Mouse (Mus musculus) neural tube, embryonic 13.5 days (tissue): ENCODE data around the gene Gm11559. TPM values are rescaled to one million over a fixed set of nuclear protein-coding genes. Genes with fewer than 3 reads are reported as not detected.
"Not testable (repeated sequence)": the region's sequence is repeated elsewhere in the genome, so short reads cannot be mapped to it uniquely, and the experiment has no call there.

Experiments
- ATAC-seq: fragments of 200-750 bp; cut with Nextera tagmentation; 2 replicates; pipeline ENCODE4 v1.8.0; 2017; ENCODE audit warnings: low read depth, mild to moderate bottlenecking, moderate TSS enrichment, moderate library complexity
- H3K27ac ChIP-seq: fragments of 300-500 bp; sonication (generic); replicated peaks from 2 replicates; pipeline ENCODE4 v1.5.1; 2015; ENCODE audit warnings: moderate library complexity, mild to moderate bottlenecking, inconsistent platforms
- H3K27me3 ChIP-seq: fragments of 300-500 bp; sonication (generic); 2 replicates; pipeline ENCODE4 v1.6.1; 2015; ENCODE audit warnings: mild to moderate bottlenecking, inconsistent platforms
- H3K36me3 ChIP-seq: fragments of 300-500 bp; sonication (generic); 2 replicates; pipeline ENCODE4 v1.6.1; 2015; ENCODE audit warnings: mild to moderate bottlenecking, inconsistent platforms
- H3K4me1 ChIP-seq: fragments of 300-500 bp; sonication (generic); replicated peaks from 2 replicates; pipeline ENCODE4 v1.6.1; 2015; ENCODE audit warnings: inconsistent platforms
- H3K4me2 ChIP-seq: fragments of 300-500 bp; sonication (generic); 2 replicates; pipeline ENCODE4 v1.6.1; 2015; ENCODE audit warnings: inconsistent platforms, mild to moderate bottlenecking, moderate library complexity
- H3K4me3 ChIP-seq: fragments of 300-500 bp; sonication (generic); 2 replicates; pipeline ENCODE4 v1.5.1; 2015; ENCODE audit warnings: mild to moderate bottlenecking, inconsistent platforms
- H3K9ac ChIP-seq: fragments of 300-500 bp; sonication (generic); 2 replicates; pipeline ENCODE4 v1.6.1; 2015; ENCODE audit warnings: moderate library complexity, mild to moderate bottlenecking, inconsistent platforms
- H3K9me3 ChIP-seq: fragments of 300-500 bp; sonication (generic); 2 replicates; pipeline ENCODE4 v1.6.1; 2016; ENCODE audit warnings: inconsistent platforms
- WGBS: fragments of 180-500 bp; shearing (Covaris S2); methylation state at CpG from one replicate; pipeline ENCODE4 v1.1.7; 2015; 5-methylcytosine and 5-hydroxymethylcytosine counted together
- polyA plus RNA-seq: library from polyadenylated mRNA; unstranded; fragments of >200 nt; fragmentation: Nextera tagmentation; extraction: Ambion mirVana; gene quantifications from 2 replicates; pipeline ENCODE4 v1.2.1, GENCODE M21; 2015

Gene Gm11559
- not detected in 2 replicates for polyA plus RNA-seq

- H3K4me1 ChIP-seq, H3K27ac ChIP-seq, H3K9me3 ChIP-seq, H3K9ac ChIP-seq, H3K4me3 ChIP-seq, ATAC-seq, H3K4me2 ChIP-seq, H3K27me3 ChIP-seq, H3K36me3 ChIP-seq: not testable (repeated sequence)
- 80% methylated on average over 1 of the region's 1 CpGs for WGBS
These were observed at the start of gene Gm11559 for GRCm38 (mm10) chr11:99864176-99864575. TSS of gene Gm11559 (plus strand) at chr11:99864476.

- ATAC-seq, H3K4me1 ChIP-seq, H3K9me3 ChIP-seq, H3K4me2 ChIP-seq, H3K27ac ChIP-seq, H3K9ac ChIP-seq, H3K4me3 ChIP-seq, H3K36me3 ChIP-seq, H3K27me3 ChIP-seq: not testable (repeated sequence)
- 89% methylated on average over 2 of the region's 2 CpGs for WGBS
These were observed 48.7 kb upstream of the Gm11559 start, which contains the start of gene Gm11564 for GRCm38 (mm10) chr11:99815566-99815965. TSS of gene Gm11564 (minus strand) at chr11:99815666.

- Histone ChIP-seq H3K36me3 (no peaks in the 10 kb centered on the region), H3K27ac (no peak within 1 kb of the TSS), H3K4me2 (no peak within 1 kb of the TSS), H3K4me3 (no peak within 1 kb of the TSS), H3K9ac (no peak within 1 kb of the TSS), H3K4me1 (no peaks in the 10 kb centered on the region), H3K27me3 (no peaks in the 10 kb centered on the region), H3K9me3 (no peaks in the 10 kb centered on the region)
- ATAC-seq = no peak
- WGBS = 75% methylated on average over 1 of the region's 1 CpGs
These were observed 26.3 kb upstream of the Gm11559 start, which contains the start of gene 2300003K06Rik for GRCm38 (mm10) chr11:99837966-99838365. TSS of gene 2300003K06Rik (minus strand) at chr11:99838066.

- no peak overlapping the region for H3K4me3 ChIP-seq
- H3K27me3 ChIP-seq = no peaks in the 10 kb centered on the region
- H3K4me2 ChIP-seq = no peak overlapping the region
- no peaks in the 10 kb centered on the region for H3K9me3 ChIP-seq
- no peaks in the 10 kb centered on the region for H3K36me3 ChIP-seq
- ATAC-seq = no peak
- H3K4me1 ChIP-seq = no peaks in the 10 kb centered on the region
- H3K27ac ChIP-seq = no peak overlapping the region
- H3K9ac ChIP-seq = no peak overlapping the region
- whole genome bisulfite sequencing = 29% methylated on average over 1 of the region's 1 CpGs
These were observed 22.1 kb upstream of the Gm11559 start for GRCm38 (mm10) chr11:99842185-99842584.

- 94% methylated on average over 2 of the region's 2 CpGs for WGBS
These were observed 17.5 kb upstream of the Gm11559 start for GRCm38 (mm10) chr11:99846746-99847145.

GRCm38 (mm10) chr11:99851508-99851907, 12.8 kb upstream of the Gm11559 start, which contains the start of gene Krtap4-16:
TSS of gene Krtap4-16 (minus strand) at chr11:99851608.
- no peak for ATAC-seq

More at GRCm38 (mm10) chr11:99846746-99847145, 17.5 kb upstream of the Gm11559 start:
- no peak overlapping the region for H3K27ac ChIP-seq
- H3K9ac ChIP-seq = no peak overlapping the region
- ATAC-seq = no peak
- H3K4me2 ChIP-seq = no peak overlapping the region
- H3K4me3 ChIP-seq = no peak overlapping the region
- no peaks in the 10 kb centered on the region for H3K36me3 ChIP-seq
- no peaks in the 10 kb centered on the region for H3K27me3 ChIP-seq
- no peaks in the 10 kb centered on the region for H3K9me3 ChIP-seq
- no peaks in the 10 kb centered on the region for H3K4me1 ChIP-seq

DNA sequence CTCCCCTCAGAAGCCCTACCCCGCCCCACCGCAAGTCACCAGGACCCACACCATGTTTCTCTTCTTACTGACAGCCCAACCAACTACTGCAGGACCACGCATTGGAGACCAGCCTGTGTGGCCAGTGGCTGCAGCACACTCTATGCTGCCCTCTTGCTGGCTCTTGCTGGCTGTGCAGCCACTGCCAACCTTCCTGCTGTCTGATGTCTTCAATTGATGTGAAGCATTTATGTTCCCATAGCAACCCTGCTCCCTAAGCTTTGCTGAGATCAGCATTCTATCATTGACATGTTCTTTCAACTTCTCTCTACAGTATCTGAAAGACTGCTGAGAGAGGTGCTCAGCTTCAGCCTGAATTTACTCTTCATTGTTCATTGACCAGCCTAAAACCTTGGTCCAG, 10.2 kb upstream of the Gm11559 start:
- no peak overlapping the region for H3K4me3 ChIP-seq
- no peaks in the 10 kb centered on the region for H3K9me3 ChIP-seq
- no peak overlapping the region for H3K9ac ChIP-seq
- H3K4me2 ChIP-seq = no peak overlapping the region
- ATAC-seq = no peak
- H3K27ac ChIP-seq = no peak overlapping the region
- H3K36me3 ChIP-seq = no peaks in the 10 kb centered on the region
- H3K4me1 ChIP-seq = no peaks in the 10 kb centered on the region
- H3K27me3 ChIP-seq = no peaks in the 10 kb centered on the region
- WGBS = 66% methylated on average over 3 of the region's 3 CpGs

More at GRCm38 (mm10) chr11:99851508-99851907, 12.8 kb upstream of the Gm11559 start, which contains the start of gene Krtap4-16:
- H3K4me2 ChIP-seq = no peak within 1 kb of the TSS
- no peaks in the 10 kb centered on the region for H3K27me3 ChIP-seq
- H3K27ac ChIP-seq = no peak within 1 kb of the TSS
- H3K4me1 ChIP-seq = no peaks in the 10 kb centered on the region
- H3K4me3 ChIP-seq = no peak within 1 kb of the TSS
- no peaks in the 10 kb centered on the region for H3K36me3 ChIP-seq
- H3K9me3 ChIP-seq = no peaks in the 10 kb centered on the region
- H3K9ac ChIP-seq = no peak within 1 kb of the TSS

DNA sequence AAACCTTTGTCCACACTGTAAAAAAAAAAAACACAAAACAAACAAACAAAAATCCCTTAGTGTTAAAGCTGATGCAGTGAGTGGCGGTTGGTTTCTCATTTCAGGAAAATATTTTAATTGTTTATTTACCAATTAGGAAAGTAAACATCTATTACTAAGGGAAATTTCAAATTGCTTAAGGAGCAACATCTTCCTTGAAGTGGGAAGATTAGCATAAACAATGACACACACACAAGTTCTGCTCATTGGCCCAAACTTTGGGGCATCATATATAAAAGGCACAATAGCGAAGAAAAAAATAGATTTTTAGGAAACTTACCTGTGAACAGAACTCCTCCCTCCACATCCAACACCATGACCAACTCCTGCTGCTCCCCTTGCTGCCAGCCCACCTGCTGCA, 6.7 kb upstream of the Gm11559 start, which contains the start of gene Gm11568:
Gm11568 (plus strand) TSS at position 301 of the 400 bp plus-strand sequence.
- no peak for ATAC-seq
- H3K4me2 ChIP-seq = no peak within 1 kb of the TSS
- no peaks in the 10 kb centered on the region for H3K4me1 ChIP-seq

DNA sequence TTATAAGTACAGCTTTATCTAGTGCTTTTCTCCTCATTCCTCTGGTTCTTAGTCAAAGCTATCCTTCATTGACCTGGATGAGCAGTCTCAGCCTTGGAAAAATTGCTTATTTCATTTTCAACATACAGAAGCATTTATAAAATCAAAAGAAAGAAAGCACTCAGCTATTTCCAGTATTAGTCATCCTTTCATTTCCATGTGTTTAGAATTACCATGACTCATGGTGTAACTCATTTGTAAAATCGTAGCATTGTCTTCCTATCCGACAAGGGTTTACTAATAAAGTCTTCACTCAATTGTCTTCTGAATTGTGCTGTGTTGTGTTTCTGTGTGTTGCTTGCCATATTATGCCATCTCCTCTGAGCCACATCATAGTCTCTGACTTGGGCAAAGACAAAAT, 5.5 kb upstream of the Gm11559 start:
- 83% methylated on average over 2 of the region's 2 CpGs for WGBS
- Histone ChIP-seq H3K27me3 (no peaks in the 10 kb centered on the region), H3K36me3 (no peaks in the 10 kb centered on the region), H3K27ac (no peak overlapping the region), H3K4me1 (no peaks in the 10 kb centered on the region), H3K9me3 (no peaks in the 10 kb centered on the region), H3K4me3 (no peak overlapping the region), H3K4me2 (no peak overlapping the region), H3K9ac (no peak overlapping the region)
- ATAC-seq = no peak

More for the DNA sequence above, 6.7 kb upstream of the Gm11559 start, which contains the start of gene Gm11568:
- 90% methylated on average over 2 of the region's 2 CpGs for WGBS
- Histone ChIP-seq H3K27ac (no peak within 1 kb of the TSS), H3K36me3 (no peaks in the 10 kb centered on the region), H3K9ac (no peak within 1 kb of the TSS), H3K9me3 (no peaks in the 10 kb centered on the region), H3K4me3 (no peak within 1 kb of the TSS), H3K27me3 (no peaks in the 10 kb centered on the region)

DNA sequence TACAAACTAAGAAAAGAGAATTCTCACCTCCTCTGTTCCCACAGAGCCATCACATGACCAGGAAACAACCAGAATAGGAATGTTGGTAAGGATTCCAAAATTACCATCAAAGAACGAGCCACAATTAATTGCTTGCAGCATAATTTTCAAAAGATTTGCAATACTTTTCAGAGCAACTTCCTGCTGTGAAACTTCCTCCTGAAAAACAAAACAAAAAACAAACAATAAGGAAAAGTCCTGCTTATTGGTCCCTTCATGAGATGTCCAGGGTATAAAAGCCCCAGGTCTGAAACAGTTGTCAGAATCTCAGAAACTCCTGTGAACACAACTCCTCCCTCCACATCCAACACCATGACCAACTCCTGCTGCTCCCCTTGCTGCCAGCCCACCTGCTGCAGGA, 8.8 kb downstream of the Gm11559 start, which contains the start of gene Krtap9-1:
Krtap9-1 (plus strand) TSS at position 301 of the 400 bp plus-strand sequence.
- not testable (repeated sequence) for H3K27me3 ChIP-seq, H3K9me3 ChIP-seq, H3K4me2 ChIP-seq, H3K4me3 ChIP-seq, H3K36me3 ChIP-seq, H3K9ac ChIP-seq, H3K27ac ChIP-seq, ATAC-seq, H3K4me1 ChIP-seq
- WGBS = 72% methylated on average over 1 of the region's 1 CpGs

- not testable (repeated sequence) for H3K4me2 ChIP-seq, H3K36me3 ChIP-seq, H3K27ac ChIP-seq, H3K9me3 ChIP-seq, H3K27me3 ChIP-seq, H3K4me1 ChIP-seq, H3K4me3 ChIP-seq, ATAC-seq, H3K9ac ChIP-seq
- WGBS = 45% methylated on average over 1 of the region's 1 CpGs
These were observed 14.6 kb downstream of the Gm11559 start, which contains the start of gene Gm11567 for GRCm38 (mm10) chr11:99878887-99879286. TSS of gene Gm11567 (plus strand) at chr11:99879187.

DNA sequence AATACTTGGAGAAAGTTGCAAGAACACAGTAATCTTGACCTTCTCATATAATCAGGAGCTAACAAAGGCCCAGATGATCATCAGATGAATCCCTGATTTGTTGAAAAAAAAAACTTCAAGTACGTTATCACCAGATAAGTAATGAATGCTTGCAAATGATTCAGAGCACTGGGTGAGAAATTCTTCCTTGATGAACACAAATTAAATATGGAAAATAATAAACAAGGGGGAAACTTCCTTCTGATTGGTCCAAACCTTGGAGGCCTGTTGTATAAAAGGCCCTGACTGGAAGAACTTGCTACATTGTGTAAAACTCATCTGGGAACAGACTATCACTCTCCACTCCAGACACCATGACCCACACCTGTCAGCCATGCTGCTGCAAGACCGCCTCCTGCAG, 43.3 kb downstream of the Gm11559 start, which contains the start of gene Krtap31-1:
Krtap31-1 (plus strand) TSS at position 301 of the 400 bp plus-strand sequence.
- H3K4me2 ChIP-seq = no peak within 1 kb of the TSS

DNA sequence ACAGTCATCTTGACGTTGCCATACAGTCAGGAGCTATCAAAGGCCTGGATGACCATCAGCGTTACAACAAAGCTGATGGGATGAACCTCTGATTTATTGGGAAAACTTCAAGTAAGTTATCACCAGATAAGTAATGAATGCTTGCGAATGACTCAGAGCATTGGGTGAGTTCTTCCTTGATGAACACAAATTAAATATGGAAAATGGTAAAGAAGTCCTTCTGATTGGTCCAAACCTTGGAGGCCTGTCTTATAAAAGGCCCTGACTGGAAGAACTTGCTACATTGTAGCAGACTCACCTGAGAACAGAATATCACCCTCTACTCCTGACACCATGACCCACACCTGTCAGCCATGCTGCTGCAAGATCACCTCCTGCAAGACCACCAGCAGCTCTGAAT, 50.2 kb downstream of the Gm11559 start, which contains the start of gene Gm11565:
Gm11565 (plus strand) TSS at position 301 of the 400 bp plus-strand sequence.
- Histone ChIP-seq H3K9ac (no peak within 1 kb of the TSS), H3K36me3 (no peaks in the 10 kb centered on the region), H3K4me2 (no peak within 1 kb of the TSS), H3K27ac (no peak within 1 kb of the TSS), H3K27me3 (no peaks in the 10 kb centered on the region), H3K4me1 (no peaks in the 10 kb centered on the region), H3K4me3 (no peak within 1 kb of the TSS), H3K9me3 (no peaks in the 10 kb centered on the region)
- ATAC-seq = no peak
- WGBS = 89% methylated on average over 3 of the region's 3 CpGs

More for the DNA sequence above, 43.3 kb downstream of the Gm11559 start, which contains the start of gene Krtap31-1:
- Histone ChIP-seq H3K36me3 (no peaks in the 10 kb centered on the region), H3K4me1 (no peaks in the 10 kb centered on the region), H3K9ac (no peak within 1 kb of the TSS), H3K27me3 (no peaks in the 10 kb centered on the region), H3K4me3 (no peak within 1 kb of the TSS), H3K9me3 (no peaks in the 10 kb centered on the region), H3K27ac (no peak within 1 kb of the TSS)
- ATAC-seq = no peak
- WGBS = 86% methylated on average over 2 of the region's 2 CpGs
